In the genomic region with DNA sequence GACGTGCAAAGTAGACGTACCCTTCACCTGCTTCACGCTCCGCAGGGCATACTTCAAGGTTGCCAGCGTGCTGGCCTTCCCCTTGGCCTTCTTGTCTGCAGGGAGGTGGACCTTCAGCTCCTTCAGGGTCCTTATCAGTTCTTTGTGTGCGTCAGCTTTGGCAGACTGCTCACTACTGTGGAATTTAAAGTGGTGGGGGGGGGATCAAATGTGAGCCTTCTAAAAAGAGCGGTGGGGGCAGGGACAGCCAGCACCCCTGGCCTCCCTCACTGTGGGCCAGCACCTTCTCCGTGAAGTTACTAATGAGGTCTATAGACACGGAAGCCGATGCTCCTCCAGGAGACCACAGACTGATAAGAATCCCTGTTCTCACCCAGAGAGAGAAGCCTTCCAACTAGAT, we compare ENCODE assay signal across 14 mouse cellular contexts. TPM values are rescaled to one million over a fixed set of nuclear protein-coding genes. Genes with fewer than 3 reads are reported as not detected.
A peak's percentile ranks its signal among the peaks of the same experiment; 100 is the strongest.
DNase-seq lines count a peak whose midpoint lies in the region; ATAC-seq lines count a peak whose summit lies in the region.
"Had no signal": no experiment of that assay in that cellular context is flagged by ENCODE, and none has a peak within 500 bp of the region (broad histone marks: within the 10 kb centered on the region; RNA-seq: fewer than 3 reads in every experiment).

No protein-coding gene starts in this region.

- WGBS in heart, embryonic 11.5 days (ENCODE audit: insufficient replicate concordance) = 40% methylated on average over 10 of the region's 10 CpGs
- 83% methylated on average over 10 of the region's 10 CpGs for WGBS in intestine, embryonic 16.5 days

- peak overlapping the region; percentile 39; the same call in 1 of the 2 replicates for H3K9ac ChIP-seq in heart, embryonic 11.5 days (ENCODE audit: low read depth, low read length)
- H3K9ac ChIP-seq in intestine, embryonic 16.5 days (ENCODE audit: low read depth, low read length) = no peak overlapping the region
- H3K9ac ChIP-seq: forebrain, embryonic 13.5 days; liver, embryonic 14.5 days; midbrain, embryonic 12.5 days had no signal

- H3K4me1 ChIP-seq in heart, embryonic 11.5 days (ENCODE audit: control insufficient read depth, insufficient read depth, low read length) = peaks cover 40% of the 10 kb centered on the region
- H3K4me1 ChIP-seq in intestine, embryonic 16.5 days (ENCODE audit: control insufficient read depth, insufficient read depth, low read length) = peaks cover 38% of the 10 kb centered on the region
- H3K4me1 ChIP-seq: forebrain, embryonic 13.5 days; midbrain, embryonic 12.5 days had no signal

- H3K36me3 ChIP-seq in heart, embryonic 11.5 days (ENCODE audit: control insufficient read depth, insufficient read depth, low read length) = peaks cover 9% of the 10 kb centered on the region
- peaks cover 15% of the 10 kb centered on the region for H3K36me3 ChIP-seq in intestine, embryonic 16.5 days (ENCODE audit: control insufficient read depth, insufficient read depth, low read length)

- ATAC-seq in heart, embryonic 11.5 days (replicated peaks; ENCODE audit: insufficient number of reproducible peaks, low FRiP score, low TSS enrichment) = no peak; the same call in 1 of the 2 replicates
- ATAC-seq in intestine, embryonic 16.5 days = peak; percentile 2; the same call in 1 of the 2 replicates
- no peak for ATAC-seq in megakaryocyte progenitor cell, adult 5-6 weeks (replicated peaks; ENCODE audit: poor library complexity)
- no peak for ATAC-seq in megakaryocyte, adult 5-6 weeks (ENCODE audit: poor library complexity, severe bottlenecking)
- ATAC-seq: forebrain, embryonic 13.5 days had no signal

- peak overlapping the region; percentile 68 for H3K27ac ChIP-seq in heart, embryonic 11.5 days (ENCODE audit: low read depth, low read length)
- H3K27ac ChIP-seq in intestine, embryonic 16.5 days (ENCODE audit: low read length) = peak overlapping the region; percentile 50; the same call in 1 of the 2 replicates
- H3K27ac ChIP-seq: forebrain, embryonic 13.5 days; layer of hippocampus, adult 2 months; liver, embryonic 14.5 days; midbrain, embryonic 12.5 days had no signal

- peak; percentile 94 for DNase-seq in heart, adult 11 months
- DNase-seq in heart, postnatal 25 days (ENCODE audit: low spot score) = no peak
- DNase-seq in lung, postnatal 36 days = peak; percentile 84
- no peak for DNase-seq in embryo, embryonic 10 days (ENCODE audit: low spot score)
- DNase-seq: B cell, adult 2 months; cerebellum, postnatal 36 days had no signal

- H3K27me3 ChIP-seq in heart, embryonic 11.5 days (ENCODE audit: control insufficient read depth, insufficient read depth, low read length) = no peaks in the 10 kb centered on the region
- H3K27me3 ChIP-seq in intestine, embryonic 16.5 days (replicated peaks; ENCODE audit: control insufficient read depth, insufficient read depth, low read length) = no peaks in the 10 kb centered on the region
- H3K27me3 ChIP-seq: forebrain, embryonic 13.5 days; midbrain, embryonic 12.5 days had no signal

- H3K9me3 ChIP-seq in heart, embryonic 11.5 days (replicated peaks; ENCODE audit: control insufficient read depth, low read length) = peaks cover 3% of the 10 kb centered on the region; the same call in 1 of the 2 replicates
- 0 out of 2 replicates have a peak, but pooled peaks cover 5% of the 10 kb centered on the region for H3K9me3 ChIP-seq in intestine, embryonic 16.5 days (ENCODE audit: control insufficient read depth, low read length)

- intact Hi-C loops in heart, postnatal 25 days (cut with DNase I) = no loop called here

- peak overlapping the region; percentile 18 for H3K4me2 ChIP-seq in heart, embryonic 11.5 days
- no peak overlapping the region for H3K4me2 ChIP-seq in intestine, embryonic 16.5 days (ENCODE audit: low read depth, low read length)
- H3K4me2 ChIP-seq: forebrain, embryonic 13.5 days; midbrain, embryonic 12.5 days had no signal

- H3K4me3 ChIP-seq in heart, embryonic 11.5 days (ENCODE audit: low read depth, low read length) = no peak overlapping the region
- H3K4me3 ChIP-seq in intestine, embryonic 16.5 days (ENCODE audit: low read length) = no peak overlapping the region
- H3K4me3 ChIP-seq: forebrain, embryonic 13.5 days; layer of hippocampus, adult 2 months; midbrain, embryonic 12.5 days had no signal

RNA-seq across cellular contexts. Expression of a gene that starts 10.4 kb away (rescaled TPM):
- 10 to 100 TPM in 1 of 2 experiments, 1 to 10 TPM in 1; 2.1 to 11.7 TPM for total RNA-seq in heart, postnatal 25 days (2021)
- 2.8 and 4.5 TPM in 2 replicates for polyA plus RNA-seq in heart, embryonic 11.5 days (2014; fragmentation: Nextera tagmentation; extraction: Ambion mirVana)
- polyA plus RNA-seq in intestine, embryonic 16.5 days (2015; fragmentation: Nextera tagmentation; extraction: Ambion mirVana) = 8.9 and 11.7 TPM in 2 replicates
- total RNA-seq in megakaryocyte progenitor cell, adult 5-6 weeks (2015) = 7.0 and 7.8 TPM in 2 replicates
- 4.0 and 4.4 TPM in 2 replicates for total RNA-seq in megakaryocyte progenitor cell, adult 5-6 weeks (2017)
- total RNA-seq in megakaryocyte, adult 5-6 weeks (2015) = 1.9 and 3.0 TPM in 2 replicates
- total RNA-seq in megakaryocyte, adult 5-6 weeks (2017) = 1.9 and 2.0 TPM in 2 replicates

RNA-seq across cellular contexts. Expression of a gene that starts 34.9 kb away (rescaled TPM):
- total RNA-seq in heart, postnatal 25 days (2021) = 10 to 100 TPM; 16.6 to 18.3 TPM
- polyA plus RNA-seq in heart, embryonic 11.5 days (2014; fragmentation: Nextera tagmentation; extraction: Ambion mirVana) = 55.2 and 55.7 TPM in 2 replicates
- polyA plus RNA-seq in intestine, embryonic 16.5 days (2015; fragmentation: Nextera tagmentation; extraction: Ambion mirVana) = 98.7 and 105 TPM in 2 replicates
- 34.4 and 35.4 TPM in 2 replicates for total RNA-seq in megakaryocyte progenitor cell, adult 5-6 weeks (2015)
- 30.4 and 39.6 TPM in 2 replicates for total RNA-seq in megakaryocyte progenitor cell, adult 5-6 weeks (2017)
- total RNA-seq in megakaryocyte, adult 5-6 weeks (2015) = 31.4 and 37.5 TPM in 2 replicates
- total RNA-seq in megakaryocyte, adult 5-6 weeks (2017) = 29.1 and 30.8 TPM in 2 replicates

RNA-seq across cellular contexts. Expression of a gene that starts 45.8 kb away (rescaled TPM):
- total RNA-seq in heart, postnatal 25 days (2021) = 1 to 10 TPM; 5.7 to 5.9 TPM
- 2.6 and 4.3 TPM in 2 replicates for polyA plus RNA-seq in heart, embryonic 11.5 days (2014; fragmentation: Nextera tagmentation; extraction: Ambion mirVana)
- polyA plus RNA-seq in intestine, embryonic 16.5 days (2015; fragmentation: Nextera tagmentation; extraction: Ambion mirVana) = 6.2 and 6.7 TPM in 2 replicates
- total RNA-seq in megakaryocyte progenitor cell, adult 5-6 weeks (2015) = 3.1 and 4.9 TPM in 2 replicates
- total RNA-seq in megakaryocyte progenitor cell, adult 5-6 weeks (2017) = 3.3 and 5.3 TPM in 2 replicates
- 1.8 and 2.5 TPM in 2 replicates for total RNA-seq in megakaryocyte, adult 5-6 weeks (2015)
- total RNA-seq in megakaryocyte, adult 5-6 weeks (2017) = 2.4 and 2.9 TPM in 2 replicates

RNA-seq across cellular contexts. Expression of a gene that starts 50.1 kb away (rescaled TPM):
- total RNA-seq in heart, postnatal 25 days (2021) = 10 to 100 TPM; 41.3 to 48.1 TPM
- 110 and 122 TPM in 2 replicates for polyA plus RNA-seq in heart, embryonic 11.5 days (2014; fragmentation: Nextera tagmentation; extraction: Ambion mirVana)
- polyA plus RNA-seq in intestine, embryonic 16.5 days (2015; fragmentation: Nextera tagmentation; extraction: Ambion mirVana) = 102 and 112 TPM in 2 replicates
- total RNA-seq in megakaryocyte progenitor cell, adult 5-6 weeks (2015) = 71.6 and 91.4 TPM in 2 replicates
- 120 and 137 TPM in 2 replicates for total RNA-seq in megakaryocyte progenitor cell, adult 5-6 weeks (2017)
- 67.5 and 71.0 TPM in 2 replicates for total RNA-seq in megakaryocyte, adult 5-6 weeks (2015)
- 90.9 and 102 TPM in 2 replicates for total RNA-seq in megakaryocyte, adult 5-6 weeks (2017)

Comparison
In these comparisons a context has a peak if more than half of its experiments do, and no peak if none do; other contexts are left out.
1. DNase-seq: peak in heart, adult 11 months (single experiment) and lung, postnatal 36 days (single experiment); none in heart, postnatal 25 days (single experiment) and embryo, embryonic 10 days (single experiment).